Mouse (Mus musculus) megakaryocyte progenitor cell, adult 5-6 weeks (primary cell): ENCODE results near the gene Sec23b. TPM values are rescaled to one million over a fixed set of nuclear protein-coding genes. Genes with fewer than 3 reads are reported as not detected.

Experiments
- ATAC-seq: replicated peaks from 2 replicates; pipeline ENCODE4 v1.8.0; 2016; ENCODE audit warnings: mild to moderate bottlenecking, moderate TSS enrichment, inconsistent platforms; ENCODE audit not compliant: poor library complexity
- total RNA-seq, 2 experiments: library from RNA; stranded (forward) in 1 of 2; stranded (reverse) in 1 of 2; fragments of 157-497, 149-512 nt in 1 of 2; fragments of 200-1000 nt in 1 of 2; gene quantifications; 2 replicates each; pipeline versions ENCODE4 v1.2.3 to v1.2.4; 2015 to 2017

Sec23b gene
- total RNA-seq, 2 experiments from 2014 or later, result 66.8 to 125 TPM

- ATAC-seq, result peak; percentile 98
These were observed 44.0 kb downstream of the Sec23b start, which contains the start of gene Dtd1 for GRCm38 (mm10) chr2:144599831-144600687. Gene Dtd1 (plus strand): TSS chr2:144599897.

- ATAC-seq, result no peak
These were observed 45.5 kb downstream of the Sec23b start for GRCm38 (mm10) chr2:144601576-144601975.

DNA sequence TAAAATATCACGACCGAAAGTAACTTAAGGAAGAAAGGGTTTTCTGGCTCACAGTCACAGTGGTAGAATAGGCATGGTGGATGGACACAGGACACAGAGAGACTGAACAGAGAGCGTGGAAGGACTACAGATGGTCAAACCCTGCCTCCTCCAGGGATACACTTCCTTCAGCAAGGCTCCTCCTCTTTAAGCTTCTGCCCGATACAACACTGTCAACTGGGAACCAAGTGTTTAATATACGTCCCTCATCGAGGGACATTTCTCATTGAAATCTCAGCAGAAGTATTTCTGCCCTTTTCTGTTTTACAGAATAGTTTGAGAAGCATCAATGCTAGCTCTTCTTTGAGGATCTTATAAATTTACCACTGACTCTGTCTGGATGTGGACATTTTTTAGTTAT, 57.9 kb downstream of the Sec23b start:
- ATAC-seq, result no peak

DNA sequence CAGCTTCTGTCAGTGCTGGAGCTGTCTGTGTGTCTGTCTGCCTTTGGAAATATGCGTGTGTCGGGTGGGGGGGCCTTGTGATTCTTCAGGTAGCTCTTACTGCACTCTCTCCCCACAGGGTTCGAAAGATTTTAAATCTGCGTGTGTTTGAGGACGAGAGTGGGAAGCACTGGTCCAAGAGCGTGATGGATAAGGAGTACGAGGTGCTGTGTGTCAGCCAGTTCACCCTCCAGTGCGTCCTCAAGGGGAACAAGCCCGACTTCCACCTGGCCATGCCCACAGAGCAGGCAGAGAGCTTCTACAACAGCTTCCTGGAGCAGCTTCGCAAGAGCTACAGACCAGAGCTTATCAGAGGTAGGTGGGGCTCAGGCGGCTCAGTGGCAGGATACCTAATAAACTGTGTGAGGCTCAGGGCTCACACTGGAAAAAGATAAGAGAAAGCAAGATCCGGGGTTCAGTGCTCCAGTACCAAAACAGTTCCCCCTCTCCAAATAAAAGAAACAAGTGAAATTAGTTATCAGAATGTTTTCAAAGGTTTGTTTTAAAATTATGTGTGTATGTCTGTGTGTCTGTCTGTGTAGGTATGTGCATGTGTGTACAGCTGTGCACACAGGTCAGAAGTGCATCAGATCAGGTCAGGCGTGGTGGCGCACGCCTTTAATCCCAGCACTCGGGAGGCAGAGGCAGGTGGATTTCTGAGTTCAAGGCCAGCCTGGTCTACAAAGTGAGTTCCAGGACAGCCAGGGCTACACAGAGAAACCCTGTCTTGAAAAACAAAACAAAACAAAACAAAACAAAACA, 61.2 kb downstream of the Sec23b start:
- peak; percentile 90 for ATAC-seq

- no peak for ATAC-seq
These were observed 65.5 kb downstream of the Sec23b start for GRCm38 (mm10) chr2:144621491-144621890.

DNA sequence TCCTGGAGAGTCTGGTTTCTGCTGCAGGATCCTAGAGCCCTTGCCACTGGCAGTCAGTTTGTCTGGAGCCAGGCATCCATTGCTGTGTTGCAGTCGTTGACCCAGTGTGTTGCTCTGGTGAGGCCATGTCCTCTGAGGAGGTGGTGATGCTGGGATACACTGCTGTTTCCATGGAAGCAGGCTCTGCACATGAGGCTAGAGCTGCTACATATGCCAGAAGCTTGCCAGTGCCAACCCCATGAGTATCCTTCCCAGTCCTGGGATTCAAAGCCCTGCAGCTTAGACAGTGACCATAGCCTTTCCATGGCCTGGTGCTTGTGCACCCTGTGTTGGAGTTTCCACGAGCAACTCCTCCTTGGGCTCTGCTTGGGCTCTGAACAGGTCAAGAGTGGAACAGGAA, 77.5 kb downstream of the Sec23b start:
- no peak for ATAC-seq

- ATAC-seq, result no peak
These were observed 78.2 kb downstream of the Sec23b start for GRCm38 (mm10) chr2:144634231-144634630.

DNA sequence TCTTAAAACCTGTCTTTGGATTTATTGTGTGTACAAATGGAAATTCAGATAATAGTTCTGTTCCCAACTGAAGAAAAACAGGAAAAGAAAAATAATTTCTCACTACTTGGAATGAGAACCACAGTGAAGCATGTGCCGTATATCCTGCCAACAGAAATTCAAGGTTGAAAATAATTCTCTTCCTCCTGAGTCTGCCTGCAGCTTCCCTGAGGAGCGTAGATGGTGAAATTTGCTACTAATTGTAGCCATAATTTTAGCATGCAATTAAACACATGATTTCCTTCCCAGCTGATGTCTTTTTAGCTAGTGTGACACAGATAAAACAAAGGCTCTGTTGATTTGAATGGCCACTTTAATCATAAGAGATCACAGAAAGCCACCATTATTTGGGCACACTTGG, 78.7 kb downstream of the Sec23b start:
- no peak for ATAC-seq

DNA sequence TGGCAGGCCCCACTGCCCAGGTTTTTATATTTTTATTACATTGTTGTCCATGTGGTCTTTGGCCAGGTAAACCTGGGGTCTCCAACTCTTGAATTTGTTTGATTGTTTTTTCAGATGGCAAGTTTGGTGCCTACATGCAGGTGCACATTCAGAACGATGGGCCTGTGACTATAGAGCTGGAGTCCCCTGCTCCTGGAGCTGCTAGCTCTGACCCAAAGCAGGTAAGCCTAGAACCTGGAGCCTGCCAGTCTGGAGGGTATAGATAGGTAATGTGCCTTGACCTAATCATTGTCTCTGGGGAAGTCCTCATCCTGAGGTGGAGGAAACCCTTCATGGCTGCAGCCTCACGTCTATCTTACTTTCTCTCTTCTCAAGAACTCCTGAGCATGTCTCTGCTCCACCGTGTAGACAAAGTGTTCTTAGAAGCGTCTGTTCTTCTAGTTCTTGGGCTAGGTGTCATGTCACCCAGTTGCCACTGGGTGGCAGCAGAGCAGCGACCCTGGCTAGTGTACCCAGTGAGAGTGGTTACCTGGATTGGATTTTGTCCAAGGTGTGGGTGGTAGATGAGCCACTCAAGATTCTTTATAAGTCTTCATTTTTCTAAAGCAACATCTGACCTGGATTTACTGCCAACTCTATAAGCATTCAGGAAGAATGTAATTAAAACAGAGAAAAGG, 79.8 kb downstream of the Sec23b start:
- peak; percentile 89 for ATAC-seq

DNA sequence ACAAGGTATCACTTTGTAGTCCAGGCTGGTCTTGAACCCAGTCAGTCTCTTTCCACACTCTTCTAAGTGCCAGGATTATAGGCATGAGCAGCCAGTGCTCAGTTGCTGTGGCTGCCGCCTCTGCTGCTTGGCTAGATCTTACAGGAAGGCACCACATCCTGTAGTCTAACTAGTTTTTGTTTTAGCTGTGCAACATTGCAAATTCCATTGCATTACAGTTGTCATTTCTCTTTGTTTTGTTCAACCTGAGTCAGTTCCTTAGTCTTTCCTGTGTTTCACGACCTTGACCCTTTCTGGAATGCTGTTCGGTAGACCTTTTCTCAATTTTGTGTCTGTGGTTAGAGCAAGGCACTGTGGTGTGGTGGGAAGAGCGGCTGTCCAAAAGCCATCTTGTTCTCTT, 81.2 kb downstream of the Sec23b start:
- no peak for ATAC-seq

DNA sequence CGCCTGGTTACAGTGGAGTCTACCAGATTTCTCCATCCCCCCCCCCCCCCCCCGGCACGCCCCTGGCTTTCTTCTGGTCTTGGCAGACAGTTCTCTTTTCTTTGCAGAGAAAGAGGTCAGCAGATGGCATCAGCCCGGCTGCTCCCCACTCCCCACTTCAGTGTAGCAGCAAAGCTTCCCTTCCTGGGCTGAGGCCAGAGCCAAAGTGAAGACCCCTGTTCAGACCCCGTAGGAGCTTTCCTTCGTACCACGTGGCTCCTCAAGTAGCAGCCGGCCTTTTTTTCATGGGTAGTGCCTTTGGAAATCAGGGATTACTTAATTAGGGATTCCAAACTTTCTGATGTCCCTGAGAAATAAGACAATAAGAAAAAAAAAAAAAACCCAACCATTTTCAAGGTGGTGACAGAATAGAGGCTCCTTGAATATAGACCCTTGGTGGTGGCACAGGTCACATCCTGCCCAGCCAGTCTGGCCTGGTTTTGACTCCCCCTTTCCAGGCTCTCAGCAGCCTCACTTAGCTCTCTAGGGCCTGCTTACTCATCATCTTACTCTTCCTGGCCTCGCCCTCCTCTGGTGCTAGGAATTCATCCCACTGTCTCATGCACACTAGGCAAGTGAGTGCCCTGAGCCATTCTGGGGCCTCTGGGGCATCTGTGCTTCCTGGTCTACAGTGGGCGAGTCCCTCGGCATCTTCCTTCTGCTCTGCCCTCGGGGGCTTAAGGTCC, 81.8 kb downstream of the Sec23b start:
- ATAC-seq, result no peak

DNA sequence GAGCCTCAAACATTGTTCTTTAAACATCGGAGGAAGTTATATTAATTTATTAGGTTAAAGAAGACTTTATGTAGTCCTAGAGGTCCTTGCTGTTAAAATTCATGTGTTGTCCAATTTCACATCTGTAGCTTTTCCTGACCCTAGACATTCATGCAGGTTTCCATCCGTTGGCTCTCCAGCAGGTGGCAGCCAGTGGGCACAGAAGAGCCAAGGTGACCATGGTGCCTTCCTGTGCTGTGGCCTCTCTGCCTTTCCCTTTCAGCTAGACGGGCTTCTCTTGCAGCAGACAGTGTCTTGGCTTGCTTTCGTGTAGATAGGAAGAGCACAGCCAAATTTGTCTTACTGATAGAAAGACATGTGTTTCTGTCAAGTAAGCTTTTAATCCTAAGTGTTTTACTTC, 82.7 kb downstream of the Sec23b start:
- no peak for ATAC-seq

GRCm38 (mm10) chr2:144640101-144640500, 84.1 kb downstream of the Sec23b start:
- no peak for ATAC-seq

Other genes starting within 250 kb of the Sec23b start
- not detected in 2 replicates for gene Ovol2, start 224.1 kb upstream of the Sec23b start, total RNA-seq (2015)
- not detected in 2 replicates for gene Ovol2, start 224.1 kb upstream of the Sec23b start, total RNA-seq (2017)
- gene Kat14, start 187.2 kb upstream of the Sec23b start, total RNA-seq (2015), result 44.7 and 63.4 TPM in 2 replicates
- 34.4 and 38.1 TPM in 2 replicates for gene Kat14, start 187.2 kb upstream of the Sec23b start, total RNA-seq (2017)
- not detected in 2 replicates for gene Pet117, start 187.2 kb upstream of the Sec23b start, total RNA-seq (2015)
- 12.3 TPM in 1 of 2 replicates, not detected in the other for gene Pet117, start 187.2 kb upstream of the Sec23b start, total RNA-seq (2017)
- gene Dzank1, start 28.8 kb upstream of the Sec23b start, total RNA-seq (2015), result not detected in 2 replicates
- gene Dzank1, start 28.8 kb upstream of the Sec23b start, total RNA-seq (2017), result 0.03 TPM in 1 of 2 replicates, not detected in the other
- gene Polr3f, start 28.5 kb upstream of the Sec23b start, total RNA-seq (2015), result 17.9 and 18.9 TPM in 2 replicates
- gene Polr3f, start 28.5 kb upstream of the Sec23b start, total RNA-seq (2017), result 19.9 and 29.1 TPM in 2 replicates
- gene Rbbp9, start 5.4 kb upstream of the Sec23b start, total RNA-seq (2015), result 12.9 and 17.9 TPM in 2 replicates
- gene Rbbp9, start 5.4 kb upstream of the Sec23b start, total RNA-seq (2017), result 8.7 and 13.1 TPM in 2 replicates
- gene Smim26, start 37.8 kb downstream of the Sec23b start, total RNA-seq (2015), result 30.1 and 42.9 TPM in 2 replicates
- gene Smim26, start 37.8 kb downstream of the Sec23b start, total RNA-seq (2017), result 23.5 and 27.0 TPM in 2 replicates
- 29.5 and 34.1 TPM in 2 replicates for gene Dtd1, start 43.7 kb downstream of the Sec23b start, total RNA-seq (2015)
- gene Dtd1, start 43.7 kb downstream of the Sec23b start, total RNA-seq (2017), result 59.8 and 63.1 TPM in 2 replicates